Mouse (Mus musculus) C2C12 (cell line): ENCODE measurements around the gene Gatd1. TPM values are rescaled to one million over a fixed set of nuclear protein-coding genes. Genes with fewer than 3 reads are reported as not detected.

Source experiments
- H3K27me3 ChIP-seq: one replicate; pipeline ENCODE4 v1.6.1; 2011; ENCODE audit not compliant: control insufficient read depth, insufficient read depth, insufficient read length
- H3K36me3 ChIP-seq: one replicate; pipeline ENCODE4 v1.6.1; 2011; ENCODE audit not compliant: control insufficient read depth, insufficient read depth
- H3K4me3 ChIP-seq: one replicate; pipeline ENCODE4 v1.5.1; 2011; ENCODE audit warnings: mild to moderate bottlenecking, control low read depth; ENCODE audit not compliant: poor library complexity, insufficient read depth, severe bottlenecking
- H3K79me2 ChIP-seq: one replicate; pipeline ENCODE4 v1.6.1; 2011; ENCODE audit not compliant: control insufficient read depth, insufficient read depth
- H3K79me3 ChIP-seq: one replicate; pipeline ENCODE4 v1.6.1; 2011; ENCODE audit warnings: low read depth, control low read depth
- H3ac ChIP-seq: one replicate; pipeline ENCODE3; 2011; ENCODE audit warnings: low read depth; ENCODE audit not compliant: control insufficient read depth, insufficient read length
- CEBPB ChIP-seq: IDR thresholded peaks from one replicate; pipeline ENCODE4 v1.6.1; 2011; ENCODE audit warnings: low read depth, mild to moderate bottlenecking, control low read depth, moderate library complexity
- CTCF ChIP-seq: IDR thresholded peaks from one replicate; pipeline ENCODE4 v1.5.1; 2011; ENCODE audit not compliant: control insufficient read depth, insufficient read depth, insufficient read length
- FOSL1 ChIP-seq: IDR thresholded peaks from one replicate; pipeline ENCODE4 v1.8.0; 2011; ENCODE audit warnings: mild to moderate bottlenecking, low read length; ENCODE audit not compliant: poor library complexity, insufficient read depth, severe bottlenecking
- MAX ChIP-seq: IDR thresholded peaks from one replicate; pipeline ENCODE4 v1.6.1; 2011; ENCODE audit warnings: mild to moderate bottlenecking, control low read depth
- MYOD1 ChIP-seq: IDR thresholded peaks from one replicate; pipeline ENCODE4 v1.6.1; 2011; ENCODE audit warnings: low read depth; ENCODE audit not compliant: control insufficient read depth, insufficient read length
- MYOG ChIP-seq: IDR thresholded peaks from one replicate; pipeline ENCODE4 v1.6.1; 2011; ENCODE audit not compliant: control insufficient read depth, insufficient read length; ENCODE audit errors: extremely low read depth
- USF1 ChIP-seq: IDR thresholded peaks from one replicate; pipeline ENCODE4 v1.6.1; 2011; ENCODE audit warnings: low read depth, mild to moderate bottlenecking, control low read depth, moderate library complexity
- polyA plus RNA-seq: library from polyadenylated mRNA; unstranded; fragments of >200 nt; fragmentation: generic; extraction: Trizol; gene quantifications from one replicate; pipeline ENCODE4 v1.2.1, GENCODE M21; 2012; ENCODE audit warnings: missing spikeins

Gatd1 gene
- polyA plus RNA-seq, 1 experiment, result 14.9 TPM

DNA sequence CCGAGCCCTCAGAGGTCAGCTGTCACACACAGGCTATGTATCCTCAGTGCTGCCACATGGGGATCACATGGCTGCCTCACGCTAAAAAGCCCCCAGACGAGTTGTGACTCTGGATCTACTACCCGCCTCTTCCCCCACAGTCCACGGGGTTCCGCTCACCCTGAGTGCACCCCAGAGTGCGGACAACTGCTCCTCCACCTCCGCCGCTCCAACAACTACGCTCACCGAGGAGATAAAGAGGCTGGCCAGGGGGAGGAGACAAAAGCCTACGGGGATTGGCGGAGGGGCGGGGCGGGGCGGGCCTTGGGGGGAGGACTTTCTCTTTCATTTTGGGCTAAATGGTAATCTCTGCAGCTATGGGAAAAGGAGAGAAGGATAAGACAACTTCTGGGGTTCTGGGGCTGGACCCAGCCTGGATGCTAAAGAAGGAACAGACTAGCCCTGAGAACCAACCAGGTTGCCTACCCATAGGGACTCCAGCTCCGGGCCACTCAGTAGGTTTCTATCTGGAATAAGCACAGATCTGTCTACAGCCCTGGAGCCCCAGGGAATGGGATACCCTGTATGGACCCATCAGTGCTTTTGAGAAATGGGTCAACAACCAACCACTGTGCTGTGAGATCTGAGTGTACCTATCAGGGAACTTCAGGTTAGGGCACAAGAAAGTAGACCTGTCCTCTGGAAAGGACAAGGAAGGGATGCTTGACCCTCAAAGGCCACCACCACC lies 21.4 kb upstream of the Gatd1 start:
- peaks cover 28% of the 10 kb centered on the region for H3K79me2 ChIP-seq
- peaks cover 27% of the 10 kb centered on the region for H3K36me3 ChIP-seq
- H3ac ChIP-seq, result peak overlapping the region; percentile 43

DNA sequence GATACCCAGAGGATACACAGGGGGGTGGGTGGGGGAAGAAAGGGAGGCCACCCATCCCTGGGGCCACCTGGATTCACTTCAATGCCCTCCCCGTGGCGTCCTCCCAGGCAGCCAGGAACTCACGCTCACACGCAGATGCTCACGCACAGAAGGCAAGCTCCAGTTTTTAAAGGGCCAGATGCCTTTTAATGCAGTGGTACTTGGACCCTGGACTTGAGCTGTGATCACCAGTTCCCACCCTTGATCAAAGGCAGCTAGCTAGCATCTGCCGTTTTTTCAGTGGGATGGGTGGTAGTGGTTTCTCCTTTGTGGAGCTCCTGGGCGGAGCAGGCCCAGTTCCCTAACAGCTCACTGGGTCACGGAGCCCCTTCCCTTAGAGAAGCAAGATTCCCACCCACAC lies 20.5 kb upstream of the Gatd1 start:
- H3K79me3 ChIP-seq, result peaks cover 7% of the 10 kb centered on the region
- peaks cover 21% of the 10 kb centered on the region for H3K36me3 ChIP-seq
- TF ChIP-seq CTCF (no peak), FOSL1 (no peak), USF1 (no peak), MAX (no peak), MYOD1 (no peak), CEBPB (no peak), MYOG (no peak)
- peaks cover 28% of the 10 kb centered on the region for H3K79me2 ChIP-seq
- no peaks in the 10 kb centered on the region for H3K27me3 ChIP-seq
- H3ac ChIP-seq, result no peak overlapping the region
- no peak overlapping the region for H3K4me3 ChIP-seq

More for the DNA sequence above, 21.4 kb upstream of the Gatd1 start:
- peak overlapping the region; percentile 11 for H3K4me3 ChIP-seq
- peaks cover 7% of the 10 kb centered on the region for H3K79me3 ChIP-seq
- TF ChIP-seq FOSL1 (no peak), USF1 (no peak), CTCF (no peak), CEBPB (no peak), MYOD1 (no peak), MYOG (no peak), MAX (no peak)
- H3K27me3 ChIP-seq, result no peaks in the 10 kb centered on the region

DNA sequence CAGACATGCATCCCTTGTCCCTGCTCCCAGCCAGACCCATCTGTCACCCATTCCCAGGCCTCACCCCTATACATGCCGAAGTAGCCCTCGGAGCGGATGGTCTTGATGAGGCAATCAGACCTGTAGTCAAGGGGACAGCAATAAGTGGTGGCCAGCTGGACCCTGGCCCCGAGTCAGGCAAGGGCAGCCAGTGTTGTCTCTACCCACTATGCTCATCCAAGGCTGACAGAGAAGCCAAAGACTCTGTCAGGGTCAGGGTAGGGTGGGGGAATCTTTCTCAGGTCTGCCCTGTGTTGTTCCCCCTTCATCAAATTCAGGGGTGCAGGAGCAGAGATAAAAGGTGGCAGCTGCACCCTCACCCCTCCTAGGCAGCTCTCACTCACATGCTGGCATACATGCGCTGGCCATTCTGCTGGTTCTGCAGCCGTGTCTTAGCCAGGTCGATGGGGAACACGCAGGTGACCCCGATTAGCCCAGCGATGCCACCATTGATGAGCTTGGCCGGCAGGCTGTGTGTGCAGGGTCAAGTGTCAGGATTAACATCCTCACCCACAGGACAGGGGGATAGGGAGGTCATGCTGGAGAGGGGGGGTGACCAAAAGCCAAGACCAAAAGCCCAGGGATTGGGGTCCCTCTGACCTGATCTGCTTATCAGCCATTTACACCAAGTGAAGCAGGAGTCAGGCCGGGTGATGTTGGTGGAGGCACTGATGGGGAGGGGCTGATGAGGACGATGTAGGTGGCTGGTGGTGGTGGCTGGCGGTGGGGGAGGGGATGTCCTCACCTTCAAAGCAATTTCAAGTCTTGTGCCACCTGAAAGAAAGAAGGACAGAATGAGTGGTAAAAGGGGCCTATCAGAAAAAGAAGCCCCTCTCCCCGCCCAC lies 19.8 kb upstream of the Gatd1 start:
- Histone ChIP-seq H3K27me3 (no peaks in the 10 kb centered on the region), H3K79me2 (peaks cover 28% of the 10 kb centered on the region), H3ac (no peak overlapping the region), H3K36me3 (peaks cover 15% of the 10 kb centered on the region), H3K4me3 (no peak overlapping the region), H3K79me3 (peaks cover 7% of the 10 kb centered on the region)
- TF ChIP-seq CTCF (no peak), MYOG (no peak), MAX (no peak), USF1 (no peak), CEBPB (no peak), FOSL1 (no peak), MYOD1 (no peak)

DNA sequence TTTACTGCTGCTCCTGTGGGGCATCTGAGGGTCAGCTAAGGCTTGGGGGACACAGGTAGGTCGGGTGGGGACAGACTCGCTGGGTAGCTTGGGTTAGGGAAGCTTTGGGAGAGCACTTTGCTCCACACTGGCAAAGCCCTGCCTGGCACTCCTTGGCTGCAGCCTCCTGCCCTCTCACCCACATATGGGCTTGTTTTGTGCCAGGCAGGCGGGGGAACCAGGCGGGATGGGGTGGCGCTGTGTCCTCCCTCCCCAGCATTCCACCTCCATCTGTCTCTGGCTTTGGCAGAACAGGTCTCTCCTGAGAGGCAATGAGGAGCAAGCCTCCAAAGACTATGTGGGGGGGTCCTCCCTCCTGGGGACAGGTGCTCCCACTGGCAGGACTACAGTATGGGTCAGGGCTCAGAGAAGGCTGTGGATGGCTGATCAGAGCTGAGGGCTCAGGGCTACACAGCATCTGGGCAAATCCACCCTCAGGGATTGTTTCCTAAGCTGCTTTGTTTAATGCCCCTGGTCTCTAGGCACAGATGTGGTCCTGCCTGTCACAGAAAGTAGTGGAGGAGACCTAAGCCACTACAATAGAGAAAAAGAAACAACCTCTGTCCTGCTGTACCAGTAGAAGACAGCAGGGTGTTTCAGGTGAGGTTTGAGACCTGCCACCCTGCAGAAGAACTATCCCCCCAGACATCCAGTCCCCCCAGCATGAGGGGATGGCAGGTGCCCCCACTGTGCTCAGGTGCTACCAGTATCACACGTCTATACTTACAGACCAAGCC lies 19.0 kb upstream of the Gatd1 start:
- peaks cover 7% of the 10 kb centered on the region for H3K79me3 ChIP-seq
- H3K36me3 ChIP-seq, result peaks cover 7% of the 10 kb centered on the region
- no peak overlapping the region for H3ac ChIP-seq
- H3K4me3 ChIP-seq, result no peak overlapping the region
- H3K27me3 ChIP-seq, result no peaks in the 10 kb centered on the region
- H3K79me2 ChIP-seq, result peaks cover 28% of the 10 kb centered on the region
- no peak for TF ChIP-seq MYOD1
- no peak for TF ChIP-seq CEBPB
- TF ChIP-seq CTCF, result no peak
- no peak for TF ChIP-seq MAX
- TF ChIP-seq USF1, result no peak
- TF ChIP-seq MYOG, result no peak
- no peak for TF ChIP-seq FOSL1

DNA sequence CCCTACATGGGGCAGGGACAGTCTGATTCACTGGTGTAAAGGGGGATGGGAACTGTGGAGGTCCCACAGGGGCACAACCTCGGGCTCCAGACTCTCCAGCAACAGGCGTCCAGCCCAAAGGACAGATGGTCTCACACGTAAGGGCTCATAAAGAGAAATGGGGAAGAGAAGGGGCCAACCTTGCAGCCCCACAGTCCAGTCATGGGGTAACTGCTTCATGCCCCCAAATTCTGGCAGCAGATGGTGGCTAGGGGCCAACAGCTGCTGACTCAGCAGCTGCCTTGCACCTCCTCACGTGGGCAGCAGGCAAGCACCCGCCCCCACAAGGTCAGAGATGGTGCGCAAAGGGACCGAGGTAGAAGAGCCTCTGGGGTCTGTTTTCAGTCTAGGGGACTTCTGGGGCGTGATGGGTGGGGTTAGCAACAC lies 18.3 kb upstream of the Gatd1 start:
- Histone ChIP-seq H3K4me3 (no peak overlapping the region), H3K36me3 (peaks cover 5% of the 10 kb centered on the region), H3K79me3 (peaks cover 7% of the 10 kb centered on the region), H3K27me3 (no peaks in the 10 kb centered on the region), H3K79me2 (peaks cover 28% of the 10 kb centered on the region), H3ac (no peak overlapping the region)
- no peak for TF ChIP-seq CTCF
- no peak for TF ChIP-seq MYOD1
- TF ChIP-seq USF1, result no peak
- TF ChIP-seq MAX, result no peak
- no peak for TF ChIP-seq FOSL1
- TF ChIP-seq CEBPB, result no peak
- TF ChIP-seq MYOG, result no peak
